14 mouse cellular contexts compared by ENCODE assay signal in the genomic region with DNA sequence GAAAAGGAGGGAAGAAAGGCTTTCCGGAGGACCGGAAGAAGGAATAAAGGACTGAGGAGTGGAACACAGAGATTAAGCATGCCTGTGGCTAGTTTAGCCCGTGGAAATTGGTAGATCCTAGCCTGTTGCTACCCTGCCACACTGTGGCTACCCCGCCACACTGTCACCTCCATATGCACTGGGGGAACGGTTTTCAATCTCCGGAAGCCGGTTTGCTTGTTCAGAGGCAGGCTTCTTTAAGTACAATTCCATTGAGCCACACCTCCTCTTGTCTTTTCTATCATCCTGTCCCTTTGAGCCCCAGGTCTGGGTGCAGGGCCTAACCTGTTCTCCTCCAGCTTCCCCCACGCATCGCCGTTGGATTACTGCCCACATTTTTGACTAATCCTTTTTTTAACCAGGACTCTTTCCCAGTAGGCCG. TPM values are rescaled to one million over a fixed set of nuclear protein-coding genes. Genes with fewer than 3 reads are reported as not detected.
DNase-seq lines count a peak whose midpoint lies in the region; ATAC-seq and TF ChIP-seq lines count a peak whose summit lies in the region.
"Had no signal": no experiment of that assay in that cellular context is flagged by ENCODE, and none has a peak within 500 bp of the region (broad histone marks: within the 10 kb centered on the region; RNA-seq: fewer than 3 reads in every experiment).

No protein-coding gene starts in this region.

- peak; percentile 39; the same call in 1 of the 2 replicates for ATAC-seq in heart, postnatal 0 days (ENCODE audit: insufficient read depth, low read depth)
- no peak for ATAC-seq in midbrain, embryonic 11.5 days (ENCODE audit: low FRiP score)
- no peak for ATAC-seq in midbrain, embryonic 16.5 days
- peak; percentile 50 for ATAC-seq in intestine, embryonic 16.5 days
- ATAC-seq: inflammation-experienced regulatory T-cells, adult 6 months had no signal

- no peak overlapping the region for H3K4me3 ChIP-seq in heart, postnatal 0 days (ENCODE audit: low read depth, low read length)
- no peak overlapping the region for H3K4me3 ChIP-seq in midbrain, embryonic 11.5 days (ENCODE audit: low read depth, low read length)
- no peak overlapping the region for H3K4me3 ChIP-seq in midbrain, embryonic 16.5 days (ENCODE audit: low read depth, low read length)
- no peak overlapping the region for H3K4me3 ChIP-seq in intestine, embryonic 16.5 days (ENCODE audit: low read length)
- H3K4me3 ChIP-seq: megakaryocyte, embryonic 14.5 days had no signal

- peak overlapping the region; percentile 39; the same call in 1 of the 2 replicates for H3K27ac ChIP-seq in heart, postnatal 0 days (ENCODE audit: low read depth)
- no peak overlapping the region for H3K27ac ChIP-seq in midbrain, embryonic 11.5 days (ENCODE audit: low read depth, low read length)
- no peak overlapping the region for H3K27ac ChIP-seq in midbrain, embryonic 16.5 days (ENCODE audit: low read length)
- peak overlapping the region; percentile 71 for H3K27ac ChIP-seq in intestine, embryonic 16.5 days (ENCODE audit: low read length)

- no peak overlapping the region for H3K9ac ChIP-seq in heart, postnatal 0 days (replicated peaks; ENCODE audit: low read depth, low read length)
- H3K9ac ChIP-seq in midbrain, embryonic 11.5 days (ENCODE audit: low read length) = peak overlapping the region; percentile 27; the same call in 1 of the 2 replicates
- H3K9ac ChIP-seq in midbrain, embryonic 16.5 days (ENCODE audit: low read depth, low read length) = no peak overlapping the region
- peak overlapping the region; percentile 33; the same call in 1 of the 2 replicates for H3K9ac ChIP-seq in intestine, embryonic 16.5 days (ENCODE audit: low read depth, low read length)

- no peaks in the 10 kb centered on the region for H3K36me3 ChIP-seq in heart, postnatal 0 days (replicated peaks; ENCODE audit: control insufficient read depth, insufficient read depth, low read length)
- no peaks in the 10 kb centered on the region for H3K36me3 ChIP-seq in midbrain, embryonic 11.5 days (ENCODE audit: control insufficient read depth, insufficient read depth, low read length)
- no peaks in the 10 kb centered on the region for H3K36me3 ChIP-seq in midbrain, embryonic 16.5 days (ENCODE audit: control insufficient read depth, insufficient read depth, low read length)
- no peaks in the 10 kb centered on the region for H3K36me3 ChIP-seq in intestine, embryonic 16.5 days (ENCODE audit: control insufficient read depth, insufficient read depth, low read length)

- DNase-seq in heart, postnatal 0 days (ENCODE audit: low spot score) = no peak
- DNase-seq in heart, postnatal 14 days = no peak
- peak; percentile 88 for DNase-seq in midbrain, embryonic 11.5 days (ENCODE audit: low spot score, missing footprints)
- peak; percentile 82 for DNase-seq in testis, postnatal 10 days (ENCODE audit: low spot score)
- DNase-seq in cerebellum, adult 11 months = no peak
- DNase-seq in gastrocnemius, adult 8-10 months (ENCODE audit: low spot score in 2 of 2) = no peak
- DNase-seq: adrenal gland, postnatal 36 days; cerebellum, adult 8-10 months; gastrocnemius, postnatal 10 days had no signal

- no peak for TF ChIP-seq CTCF in heart, postnatal 0 days (IDR thresholded peaks at IDR 0.05; ENCODE audit: low read depth)

- H3K4me2 ChIP-seq in heart, postnatal 0 days (ENCODE audit: low read depth, low read length) = no peak overlapping the region
- H3K4me2 ChIP-seq in midbrain, embryonic 11.5 days = no peak overlapping the region
- H3K4me2 ChIP-seq in midbrain, embryonic 16.5 days (ENCODE audit: low read length) = no peak overlapping the region
- no peak overlapping the region for H3K4me2 ChIP-seq in intestine, embryonic 16.5 days (ENCODE audit: low read depth, low read length)

- H3K27me3 ChIP-seq in heart, postnatal 0 days (ENCODE audit: control insufficient read depth, insufficient read depth, low read length) = no peaks in the 10 kb centered on the region
- H3K27me3 ChIP-seq in midbrain, embryonic 11.5 days (ENCODE audit: control insufficient read depth, insufficient read depth, low read length) = no peaks in the 10 kb centered on the region
- H3K27me3 ChIP-seq in midbrain, embryonic 16.5 days (ENCODE audit: control insufficient read depth, insufficient read depth, low read depth, low read length) = no peaks in the 10 kb centered on the region
- no peaks in the 10 kb centered on the region for H3K27me3 ChIP-seq in intestine, embryonic 16.5 days (replicated peaks; ENCODE audit: control insufficient read depth, insufficient read depth, low read length)
- H3K27me3 ChIP-seq: megakaryocyte, embryonic 14.5 days had no signal

- no peak for TF ChIP-seq EP300 in heart, postnatal 0 days (IDR thresholded peaks at IDR 0.05; ENCODE audit: low read depth)

- 18% methylated on average over 11 of the region's 11 CpGs for WGBS in heart, postnatal 0 days
- WGBS in midbrain, embryonic 11.5 days = 9% methylated on average over 11 of the region's 11 CpGs
- WGBS in midbrain, embryonic 16.5 days = 9% methylated on average over 11 of the region's 11 CpGs
- WGBS in intestine, embryonic 16.5 days = 33% methylated on average over 11 of the region's 11 CpGs

- intact Hi-C loops in heart, postnatal 14 days (cut with DNase I) = no loop called here

- no peaks in the 10 kb centered on the region; the same call in 1 of the 2 replicates for H3K4me1 ChIP-seq in heart, postnatal 0 days (ENCODE audit: control insufficient read depth, insufficient read depth)
- H3K4me1 ChIP-seq in midbrain, embryonic 11.5 days (ENCODE audit: control insufficient read depth, insufficient read depth, low read length) = peaks cover 3% of the 10 kb centered on the region; the same call in 1 of the 2 replicates
- no peaks in the 10 kb centered on the region; the same call in 1 of the 2 replicates for H3K4me1 ChIP-seq in midbrain, embryonic 16.5 days (ENCODE audit: control insufficient read depth, insufficient read depth, low read length)
- H3K4me1 ChIP-seq in intestine, embryonic 16.5 days (ENCODE audit: control insufficient read depth, insufficient read depth, low read length) = peaks cover 6% of the 10 kb centered on the region; the same call in 1 of the 2 replicates

- no peaks in the 10 kb centered on the region for H3K9me3 ChIP-seq in heart, postnatal 0 days (replicated peaks; ENCODE audit: control insufficient read depth, low read length)
- no peaks in the 10 kb centered on the region for H3K9me3 ChIP-seq in midbrain, embryonic 11.5 days (ENCODE audit: control insufficient read depth, low read length)
- H3K9me3 ChIP-seq in midbrain, embryonic 16.5 days (replicated peaks; ENCODE audit: control insufficient read depth, low read length, poor library complexity, severe bottlenecking) = no peaks in the 10 kb centered on the region
- no peaks in the 10 kb centered on the region for H3K9me3 ChIP-seq in intestine, embryonic 16.5 days (ENCODE audit: control insufficient read depth, low read length)
- H3K9me3 ChIP-seq: G1E; megakaryocyte, embryonic 14.5 days had no signal

RNA-seq across cellular contexts. Expression of a gene that starts 9.1 kb away (rescaled TPM):
- total RNA-seq in heart, postnatal 0 days (2014; rRNA removed; ENCODE audit: low replicate concordance) = 340 and 524 TPM in 2 replicates
- 2,178 and 2,289 TPM in 2 replicates for polyA plus RNA-seq in heart, postnatal 0 days (2015; fragmentation: Nextera tagmentation; extraction: Ambion mirVana)
- 100 to 1,000 TPM; 399 to 455 TPM for total RNA-seq in heart, postnatal 14 days (2021)
- 1,016 and 1,079 TPM in 2 replicates for polyA plus RNA-seq in midbrain, embryonic 11.5 days (2014; fragmentation: Nextera tagmentation; extraction: Ambion mirVana)
- polyA plus RNA-seq in midbrain, embryonic 16.5 days (2015; fragmentation: Nextera tagmentation; extraction: Ambion mirVana) = 1,190 and 1,253 TPM in 2 replicates
- polyA plus RNA-seq in intestine, embryonic 16.5 days (2015; fragmentation: Nextera tagmentation; extraction: Ambion mirVana) = 1,346 and 1,379 TPM in 2 replicates
- 10 to 100 TPM; 48.3 to 57.9 (median 49.7) TPM for total RNA-seq in gastrocnemius, adult 8-10 months (2022)

RNA-seq across cellular contexts. Expression of a gene that starts 11.0 kb away (rescaled TPM):
- 64.0 and 104 TPM in 2 replicates for total RNA-seq in heart, postnatal 0 days (2014; rRNA removed; ENCODE audit: low replicate concordance)
- 94.1 and 96.2 TPM in 2 replicates for polyA plus RNA-seq in heart, postnatal 0 days (2015; fragmentation: Nextera tagmentation; extraction: Ambion mirVana)
- 10 to 100 TPM; 50.2 to 51.7 TPM for total RNA-seq in heart, postnatal 14 days (2021)
- 228 and 245 TPM in 2 replicates for polyA plus RNA-seq in midbrain, embryonic 11.5 days (2014; fragmentation: Nextera tagmentation; extraction: Ambion mirVana)
- polyA plus RNA-seq in midbrain, embryonic 16.5 days (2015; fragmentation: Nextera tagmentation; extraction: Ambion mirVana) = 138 and 153 TPM in 2 replicates
- 140 and 150 TPM in 2 replicates for polyA plus RNA-seq in intestine, embryonic 16.5 days (2015; fragmentation: Nextera tagmentation; extraction: Ambion mirVana)
- 10 to 100 TPM; 34.4 to 50.4 (median 38.8) TPM for total RNA-seq in gastrocnemius, adult 8-10 months (2022)

RNA-seq across cellular contexts. Expression of a gene that starts 14.0 kb away (rescaled TPM):
- total RNA-seq in heart, postnatal 0 days (2014; rRNA removed; ENCODE audit: low replicate concordance) = 6.2 and 8.9 TPM in 2 replicates
- polyA plus RNA-seq in heart, postnatal 0 days (2015; fragmentation: Nextera tagmentation; extraction: Ambion mirVana) = 5.0 and 5.2 TPM in 2 replicates
- total RNA-seq in heart, postnatal 14 days (2021) = 1 to 10 TPM; 3.8 to 3.9 TPM
- 4.9 and 5.1 TPM in 2 replicates for polyA plus RNA-seq in midbrain, embryonic 11.5 days (2014; fragmentation: Nextera tagmentation; extraction: Ambion mirVana)
- polyA plus RNA-seq in midbrain, embryonic 16.5 days (2015; fragmentation: Nextera tagmentation; extraction: Ambion mirVana) = 9.2 and 10.0 TPM in 2 replicates
- polyA plus RNA-seq in intestine, embryonic 16.5 days (2015; fragmentation: Nextera tagmentation; extraction: Ambion mirVana) = 11.6 and 12.4 TPM in 2 replicates
- total RNA-seq in gastrocnemius, adult 8-10 months (2022) = 1 to 10 TPM; 2.1 to 2.5 (median 2.2) TPM

RNA-seq across cellular contexts. Expression of a gene that starts 39.5 kb away (rescaled TPM):
- total RNA-seq in heart, postnatal 0 days (2014; rRNA removed; ENCODE audit: low replicate concordance) = 0.08 and 1.5 TPM in 2 replicates
- polyA plus RNA-seq in heart, postnatal 0 days (2015; fragmentation: Nextera tagmentation; extraction: Ambion mirVana) = 0.61 and 0.71 TPM in 2 replicates
- total RNA-seq in heart, postnatal 14 days (2021) = 1 to 10 TPM; 1.1 to 2.0 TPM
- 0.31 and 0.63 TPM in 2 replicates for polyA plus RNA-seq in midbrain, embryonic 11.5 days (2014; fragmentation: Nextera tagmentation; extraction: Ambion mirVana)
- polyA plus RNA-seq in midbrain, embryonic 16.5 days (2015; fragmentation: Nextera tagmentation; extraction: Ambion mirVana) = 0.36 and 0.54 TPM in 2 replicates
- polyA plus RNA-seq in intestine, embryonic 16.5 days (2015; fragmentation: Nextera tagmentation; extraction: Ambion mirVana) = 1.5 and 1.6 TPM in 2 replicates
- 1 to 10 TPM in 1 of 4 experiments, under 1 TPM in 3; 0.15 to 1.0 (median 0.50) TPM for total RNA-seq in gastrocnemius, adult 8-10 months (2022)

Comparison
In these comparisons a context has a peak if more than half of its experiments do, and no peak if none do; other contexts are left out.
1. H3K9ac ChIP-seq: peak in midbrain, embryonic 11.5 days (single experiment) and intestine, embryonic 16.5 days (single experiment); none in heart, postnatal 0 days (single experiment) and midbrain, embryonic 16.5 days (single experiment).
2. ATAC-seq: peak in heart, postnatal 0 days (single experiment) and intestine, embryonic 16.5 days (single experiment); none in midbrain, embryonic 11.5 days (single experiment) and midbrain, embryonic 16.5 days (single experiment).
3. DNase-seq: peak in midbrain, embryonic 11.5 days (single experiment) and testis, postnatal 10 days (single experiment); none in heart, postnatal 0 days (single experiment), heart, postnatal 14 days (0 of 2), cerebellum, adult 11 months (single experiment) and gastrocnemius, adult 8-10 months (0 of 2).
4. H3K27ac ChIP-seq: peak in heart, postnatal 0 days (single experiment) and intestine, embryonic 16.5 days (single experiment); none in midbrain, embryonic 11.5 days (single experiment) and midbrain, embryonic 16.5 days (single experiment).